In genomic region chr9:96118216-96118615, GRCm38 (mm10) we compare ENCODE assay signal across 9 mouse cellular contexts. TPM values are rescaled to one million over a fixed set of nuclear protein-coding genes. Genes with fewer than 3 reads are reported as not detected.
DNase-seq lines count a peak whose midpoint lies in the region; ATAC-seq and TF ChIP-seq lines count a peak whose summit lies in the region.
"Had no signal": no experiment of that assay in that cellular context is flagged by ENCODE, and none has a peak within 500 bp of the region (broad histone marks: within the 10 kb centered on the region; RNA-seq: fewer than 3 reads in every experiment).

No protein-coding gene starts in this region.

- ATAC-seq in lung, embryonic 16.5 days (ENCODE audit: low read depth) = no peak
- no peak for ATAC-seq in limb, embryonic 12.5 days (ENCODE audit: insufficient number of reproducible peaks, insufficient read depth, low FRiP score, low TSS enrichment, low read depth)

- H3K4me2 ChIP-seq in lung, embryonic 16.5 days (ENCODE audit: low read depth, low read length) = peak overlapping the region; percentile 68
- H3K4me2 ChIP-seq in limb, embryonic 12.5 days = peak overlapping the region; percentile 73

- H3K4me1 ChIP-seq in lung, embryonic 16.5 days (replicated peaks; ENCODE audit: control insufficient read depth, insufficient read depth, low read length) = peaks cover 4% of the 10 kb centered on the region; the same call in 1 of the 2 replicates
- no peaks in the 10 kb centered on the region for H3K4me1 ChIP-seq in embryonic fibroblast, embryonic 13.5 days (ENCODE audit: control insufficient read depth, insufficient read depth, low read length)
- H3K4me1 ChIP-seq in limb, embryonic 12.5 days (replicated peaks) = no peaks in the 10 kb centered on the region

- no peak for TF ChIP-seq POLR2A in embryonic fibroblast, embryonic 13.5 days (IDR thresholded peaks at IDR 0.05; ENCODE audit: low read depth, low read length)

- no peaks in the 10 kb centered on the region for H3K9me3 ChIP-seq in lung, embryonic 16.5 days (ENCODE audit: control insufficient read depth, low read length)
- H3K9me3 ChIP-seq in limb, embryonic 12.5 days = no peaks in the 10 kb centered on the region

- no peaks in the 10 kb centered on the region for H3K27me3 ChIP-seq in lung, embryonic 16.5 days (ENCODE audit: control insufficient read depth, insufficient read depth, low read depth, low read length)
- no peaks in the 10 kb centered on the region for H3K27me3 ChIP-seq in limb, embryonic 12.5 days
- H3K27me3 ChIP-seq in splenic B cell, adult 2 months (ENCODE audit: control insufficient read depth, insufficient read depth, low read length, poor library complexity, severe bottlenecking) = no peaks in the 10 kb centered on the region

- no peak for DNase-seq in lung, postnatal 25 days (ENCODE audit: low spot score)
- peak; percentile 42 for DNase-seq in splenic B cell, adult 2 months (ENCODE audit: low read depth, low spot score)
- DNase-seq in cerebellum, postnatal 14 days = no peak
- no peak for DNase-seq in embryo, embryonic 9.5 days (ENCODE audit: extremely low spot score)
- DNase-seq in cerebellum, postnatal 4 days (ENCODE audit: low spot score in 2 of 2) = no peak

- TF ChIP-seq CTCF in embryonic fibroblast, embryonic 13.5 days (IDR thresholded peaks at IDR 0.05; ENCODE audit: borderline replicate concordance, insufficient read depth, low read length) = no peak

- H3K36me3 ChIP-seq in lung, embryonic 16.5 days (ENCODE audit: control insufficient read depth, insufficient read depth, low read length) = no peaks in the 10 kb centered on the region
- no peaks in the 10 kb centered on the region for H3K36me3 ChIP-seq in limb, embryonic 12.5 days
- no peaks in the 10 kb centered on the region for H3K36me3 ChIP-seq in splenic B cell, adult 2 months (ENCODE audit: control insufficient read depth, insufficient read depth, low read length, poor library complexity, severe bottlenecking)

- peak overlapping the region; percentile 79; the same call in 1 of the 2 replicates for H3K4me3 ChIP-seq in lung, embryonic 16.5 days (ENCODE audit: low read length)
- H3K4me3 ChIP-seq in embryonic fibroblast, embryonic 13.5 days (ENCODE audit: insufficient read depth, low read length) = peak overlapping the region; percentile 69; the same call in 1 of the 2 replicates
- H3K4me3 ChIP-seq in limb, embryonic 12.5 days (replicated peaks) = no peak overlapping the region

- H3K27ac ChIP-seq in lung, embryonic 16.5 days (ENCODE audit: low read length) = no peak overlapping the region
- no peak overlapping the region for H3K27ac ChIP-seq in embryonic fibroblast, embryonic 13.5 days (ENCODE audit: insufficient read depth, low read length)
- H3K27ac ChIP-seq in limb, embryonic 12.5 days = no peak overlapping the region
- H3K27ac ChIP-seq: macrophage had no signal

- H3K9ac ChIP-seq in lung, embryonic 16.5 days (ENCODE audit: low read length) = no peak overlapping the region
- H3K9ac ChIP-seq in limb, embryonic 12.5 days (replicated peaks) = no peak overlapping the region

- WGBS in lung, embryonic 16.5 days = 68% methylated on average over 4 of the region's 4 CpGs
- WGBS in limb, embryonic 12.5 days = 77% methylated on average over 4 of the region's 4 CpGs

RNA-seq across cellular contexts. Expression of gene Gk5, which starts 0.9 kb away (rescaled TPM):
- 3.3 and 3.7 TPM in 2 replicates for polyA plus RNA-seq in lung, embryonic 16.5 days (2015; fragmentation: Nextera tagmentation; extraction: Ambion mirVana)
- polyA plus RNA-seq in embryonic fibroblast, embryonic 13.5 days (2011; ENCODE audit: insufficient read length, low read depth, missing spikeins) = 5.7 and 6.2 TPM in 2 replicates
- polyA plus RNA-seq in limb, embryonic 12.5 days (2016; fragmentation: Nextera tagmentation; extraction: Ambion mirVana) = 6.5 and 6.9 TPM in 2 replicates
